Mouse (Mus musculus): Measurements from ENCODE around the gene Gadd45gip1. TPM values are rescaled to one million over a fixed set of nuclear protein-coding genes. Genes with fewer than 3 reads are reported as not detected.

Gadd45gip1 gene
- polyA plus RNA-seq, 1 experiment: 24.2 TPM

DNA sequence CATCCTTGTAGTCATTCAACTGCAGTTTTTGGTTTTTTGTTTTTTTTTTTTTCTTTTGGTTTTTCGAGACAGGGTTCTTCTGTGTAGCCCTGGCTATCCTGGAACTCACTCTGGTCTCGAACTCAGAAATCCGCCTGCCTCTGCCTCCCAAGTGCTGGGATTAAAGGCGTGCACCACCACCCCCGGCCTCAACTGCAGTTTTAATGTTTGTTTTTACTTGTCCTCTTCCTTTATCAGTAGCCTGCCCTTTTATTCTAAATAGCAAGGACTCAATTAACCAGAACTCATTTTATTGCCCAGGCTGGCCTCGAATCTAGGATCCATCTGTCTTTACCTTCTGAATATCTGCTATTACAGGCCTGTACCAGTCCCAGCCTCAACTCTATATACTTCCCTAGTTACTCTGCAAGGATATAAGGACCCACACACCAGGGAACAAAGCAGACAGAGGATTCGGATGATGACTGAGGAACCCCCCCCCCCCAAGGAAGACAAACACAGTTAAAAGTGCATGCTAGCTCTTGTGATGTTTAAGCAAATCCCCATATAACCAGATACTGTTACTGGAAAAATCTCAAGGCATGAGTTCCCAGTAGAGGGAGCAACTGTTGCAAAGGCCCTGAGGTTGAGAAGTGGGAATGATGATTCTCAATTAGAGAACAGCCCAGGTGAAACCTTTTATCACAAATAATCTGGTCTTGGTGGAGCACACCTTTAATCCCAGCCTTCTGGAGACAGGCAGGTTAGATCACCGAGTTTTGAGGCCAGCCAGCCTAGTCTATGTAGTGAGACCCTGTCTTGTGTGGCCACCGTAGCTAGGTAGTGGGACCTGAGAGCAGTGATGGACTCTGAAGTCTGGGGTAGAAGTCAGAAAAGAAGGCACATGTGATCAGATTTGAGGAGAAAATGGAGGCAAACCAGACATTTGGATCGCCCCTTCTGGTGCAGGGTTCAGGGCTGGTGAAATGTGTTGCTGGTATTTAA is 1.7 kb downstream of the Gadd45gip1 start:
- H3K4me1 ChIP-seq (ENCODE audit: control insufficient read depth, insufficient read depth, low read length): peaks cover 7% of the 10 kb centered on the region; the same call in 1 of the 2 replicates
- peak overlapping the region; percentile 75; the same call in 1 of the 2 replicates for H3K27ac ChIP-seq (ENCODE audit: insufficient read depth, low read depth, low read length)
- H3K4me3 ChIP-seq (ENCODE audit: insufficient read depth, low read depth, low read length): peak overlapping the region; percentile 100
- no peak for DNase-seq
- WGBS: 41% methylated on average over 10 of the region's 10 CpGs
- H3K36me3 ChIP-seq (ENCODE audit: control insufficient read depth, insufficient read depth, low read length): peaks cover 2% of the 10 kb centered on the region
- TF ChIP-seq POLR2A (IDR thresholded peaks at IDR 0.05; ENCODE audit: low read depth, low read length) (no peak), CTCF (conservative IDR thresholded peaks at IDR 0.05; ENCODE audit: insufficient read depth, insufficient read length, low read depth, low read length) (no peak)
- no peaks in the 10 kb centered on the region for H3K27me3 ChIP-seq (replicated peaks; ENCODE audit: control insufficient read depth, insufficient read depth, low read length)

- no peak overlapping the region for H3K4me3 ChIP-seq (ENCODE audit: insufficient read depth, low read depth, low read length)
- peaks cover 7% of the 10 kb centered on the region; the same call in 1 of the 2 replicates for H3K4me1 ChIP-seq (ENCODE audit: control insufficient read depth, insufficient read depth, low read length)
- H3K27ac ChIP-seq (ENCODE audit: insufficient read depth, low read depth, low read length): no peak overlapping the region
- TF ChIP-seq POLR2A (IDR thresholded peaks at IDR 0.05; ENCODE audit: low read depth, low read length) (no peak), CTCF (conservative IDR thresholded peaks at IDR 0.05; ENCODE audit: insufficient read depth, insufficient read length, low read depth, low read length) (no peak)
- DNase-seq: no peak
- WGBS: 86% methylated on average over 19 of the region's 19 CpGs
- peaks cover 2% of the 10 kb centered on the region for H3K36me3 ChIP-seq (ENCODE audit: control insufficient read depth, insufficient read depth, low read length)
- no peaks in the 10 kb centered on the region for H3K27me3 ChIP-seq (replicated peaks; ENCODE audit: control insufficient read depth, insufficient read depth, low read length)
These were observed 2.9 kb downstream of the Gadd45gip1 start for GRCm38 (mm10) chr8:84834002-84834865.

- Histone ChIP-seq H3K27ac (ENCODE audit: insufficient read depth, low read depth, low read length) (no peak overlapping the region), H3K36me3 (ENCODE audit: control insufficient read depth, insufficient read depth, low read length) (peaks cover 2% of the 10 kb centered on the region), H3K4me3 (ENCODE audit: insufficient read depth, low read depth, low read length) (no peak overlapping the region), H3K27me3 (replicated peaks; ENCODE audit: control insufficient read depth, insufficient read depth, low read length) (no peaks in the 10 kb centered on the region), H3K4me1 (ENCODE audit: control insufficient read depth, insufficient read depth, low read length) (peaks cover 7% of the 10 kb centered on the region; the same call in 1 of the 2 replicates)
- 79% methylated on average over 10 of the region's 10 CpGs for WGBS
- no peak for TF ChIP-seq POLR2A (IDR thresholded peaks at IDR 0.05; ENCODE audit: low read depth, low read length)
- TF ChIP-seq CTCF (conservative IDR thresholded peaks at IDR 0.05; ENCODE audit: insufficient read depth, insufficient read length, low read depth, low read length): no peak
- no peak for DNase-seq
These were observed 3.8 kb downstream of the Gadd45gip1 start for GRCm38 (mm10) chr8:84834866-84835855.

DNA sequence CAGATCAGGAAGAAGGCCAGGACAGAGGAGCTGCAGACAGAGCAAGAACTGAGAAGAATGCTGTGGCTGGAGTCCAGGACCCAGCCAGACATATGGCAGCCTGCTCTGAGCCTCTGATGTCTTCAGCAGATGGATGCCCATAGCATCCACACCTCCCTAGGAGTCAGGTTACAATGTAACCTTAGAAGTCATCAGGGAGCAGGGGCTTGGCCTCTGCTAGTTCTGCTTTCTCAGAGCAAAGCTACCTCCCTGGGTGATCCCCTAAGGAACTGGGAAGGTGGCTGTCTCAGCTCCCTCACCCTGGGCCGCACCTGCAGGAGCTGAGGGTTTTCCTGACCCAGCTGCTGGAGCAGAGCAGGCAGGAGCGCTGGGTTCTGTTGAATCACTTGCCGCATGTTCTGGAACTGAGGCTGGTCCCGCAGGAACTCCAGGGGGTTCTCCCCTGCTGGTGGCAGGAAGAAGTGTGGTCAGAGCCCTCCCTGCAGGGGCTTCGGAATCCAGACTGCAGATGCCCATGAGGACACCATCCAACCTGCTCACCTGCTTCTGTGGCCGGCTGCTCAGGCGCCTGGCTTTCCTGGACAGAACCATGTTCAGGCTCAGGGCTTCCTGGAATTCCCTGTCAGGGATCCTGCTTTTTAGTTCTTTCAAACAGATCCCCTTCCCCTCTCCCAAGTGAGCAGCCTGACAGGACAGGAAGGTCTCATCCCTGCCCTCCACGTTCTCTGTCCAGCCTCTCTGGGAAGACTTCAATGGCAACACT is 6.0 kb downstream of the Gadd45gip1 start:
- Histone ChIP-seq H3K27ac (ENCODE audit: insufficient read depth, low read depth, low read length) (no peak overlapping the region), H3K36me3 (ENCODE audit: control insufficient read depth, insufficient read depth, low read length) (peaks cover 4% of the 10 kb centered on the region), H3K4me1 (ENCODE audit: control insufficient read depth, insufficient read depth, low read length) (peaks cover 7% of the 10 kb centered on the region; the same call in 1 of the 2 replicates), H3K27me3 (replicated peaks; ENCODE audit: control insufficient read depth, insufficient read depth, low read length) (no peaks in the 10 kb centered on the region), H3K4me3 (ENCODE audit: insufficient read depth, low read depth, low read length) (no peak overlapping the region)
- 57% methylated on average over 8 of the region's 8 CpGs for WGBS
- TF ChIP-seq POLR2A (IDR thresholded peaks at IDR 0.05; ENCODE audit: low read depth, low read length) (no peak), CTCF (conservative IDR thresholded peaks at IDR 0.05; ENCODE audit: insufficient read depth, insufficient read length, low read depth, low read length) (no peak)
- DNase-seq: no peak

DNA sequence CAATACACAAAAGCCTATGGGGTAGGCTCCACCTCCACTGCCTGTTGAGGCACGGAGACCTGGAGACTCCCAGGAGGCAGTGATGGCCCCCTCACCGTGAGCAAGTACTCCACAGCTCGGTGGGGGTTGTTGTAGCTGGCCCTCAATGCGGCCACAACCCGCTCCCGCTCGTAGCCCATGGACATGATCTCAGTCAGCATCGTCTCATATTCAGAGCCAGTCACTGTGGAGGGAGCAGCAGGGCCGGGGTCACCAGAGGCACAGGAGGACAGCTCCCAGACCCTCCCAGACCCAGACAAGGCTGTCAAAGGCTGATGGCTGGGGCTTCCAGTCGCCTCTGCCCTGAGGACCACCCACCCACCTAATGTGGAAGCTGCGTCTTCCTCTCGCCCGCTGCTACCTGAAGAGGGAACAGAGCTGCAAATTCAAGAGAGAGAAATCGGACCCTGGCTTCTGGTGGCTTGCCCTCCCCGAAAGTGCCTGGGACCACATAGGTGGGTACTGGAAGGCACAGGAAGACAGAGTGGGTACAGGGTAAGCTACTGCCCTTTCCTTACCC is 6.7 kb downstream of the Gadd45gip1 start:
- H3K36me3 ChIP-seq (ENCODE audit: control insufficient read depth, insufficient read depth, low read length): peaks cover 9% of the 10 kb centered on the region
- 68% methylated on average over 15 of the region's 15 CpGs for WGBS
- no peak overlapping the region for H3K27ac ChIP-seq (ENCODE audit: insufficient read depth, low read depth, low read length)
- no peak for DNase-seq
- no peak overlapping the region for H3K4me3 ChIP-seq (ENCODE audit: insufficient read depth, low read depth, low read length)
- H3K4me1 ChIP-seq (ENCODE audit: control insufficient read depth, insufficient read depth, low read length): peaks cover 6% of the 10 kb centered on the region; the same call in 1 of the 2 replicates
- H3K27me3 ChIP-seq (replicated peaks; ENCODE audit: control insufficient read depth, insufficient read depth, low read length): no peaks in the 10 kb centered on the region
- TF ChIP-seq CTCF (conservative IDR thresholded peaks at IDR 0.05; ENCODE audit: insufficient read depth, insufficient read length, low read depth, low read length): no peak
- TF ChIP-seq POLR2A (IDR thresholded peaks at IDR 0.05; ENCODE audit: low read depth, low read length): no peak
